Mouse (Mus musculus) lung, adult 2 months (tissue): ENCODE measurements around the gene Shisa5.

Experiments used
- CTCF ChIP-seq: fragments of 200-500 bp; IDR thresholded peaks from 2 replicates; pipeline ENCODE4 v1.5.1; 2011; ENCODE audit warnings: mild to moderate bottlenecking, low read length, control low read depth; ENCODE audit not compliant: insufficient read depth
- POLR2A ChIP-seq: fragments of 200-500 bp; IDR thresholded peaks from 2 replicates; pipeline ENCODE4 v1.6.1; 2011; ENCODE audit warnings: low read depth, mild to moderate bottlenecking, control low read depth, low read length, borderline replicate concordance; ENCODE audit errors: extremely low read depth

- TF ChIP-seq POLR2A (no peak), CTCF (no peak)
Observed at GRCm38 (mm10) chr9:109093786-109094552, 55.6 kb downstream of the Shisa5 start.
